Mouse (Mus musculus) C2C12 (cell line): ENCODE measurements around the gene Abhd5.

Experiments used
- CEBPB ChIP-seq: IDR thresholded peaks from one replicate; pipeline ENCODE4 v1.6.1; 2011; ENCODE audit warnings: low read depth, mild to moderate bottlenecking, control low read depth, moderate library complexity
- CTCF ChIP-seq: IDR thresholded peaks from one replicate; pipeline ENCODE4 v1.5.1; 2011; ENCODE audit not compliant: control insufficient read depth, insufficient read depth, insufficient read length
- MAX ChIP-seq: IDR thresholded peaks from one replicate; pipeline ENCODE4 v1.6.1; 2011; ENCODE audit warnings: mild to moderate bottlenecking, control low read depth
- MYOD1 ChIP-seq: IDR thresholded peaks from one replicate; pipeline ENCODE4 v1.6.1; 2011; ENCODE audit warnings: low read depth; ENCODE audit not compliant: control insufficient read depth, insufficient read length
- USF1 ChIP-seq: IDR thresholded peaks from one replicate; pipeline ENCODE4 v1.6.1; 2011; ENCODE audit warnings: low read depth, mild to moderate bottlenecking, control low read depth, moderate library complexity

DNA sequence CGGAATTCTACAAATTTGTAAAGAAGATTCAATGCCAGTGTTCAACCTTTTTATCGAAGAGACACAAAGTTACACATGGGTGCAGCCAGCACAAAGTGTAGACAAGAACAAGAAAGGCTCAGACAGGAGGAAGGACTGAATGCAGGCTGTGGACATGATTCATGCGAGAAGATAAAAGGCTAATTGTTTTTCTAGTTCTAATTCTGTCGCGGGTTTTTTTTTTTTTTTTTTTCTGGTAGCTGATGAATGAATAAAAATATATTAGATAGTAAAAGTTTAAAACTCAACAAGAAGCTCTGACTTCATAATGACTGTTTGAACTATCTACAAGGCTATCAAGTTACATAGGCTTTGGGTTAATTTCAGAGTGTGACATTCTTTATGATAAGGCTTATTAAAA lies 11.4 kb upstream of the Abhd5 start:
- TF ChIP-seq CEBPB (no peak), CTCF (no peak), MYOD1 (no peak), MAX (no peak), USF1 (no peak)
